Mouse (Mus musculus): Measurements from ENCODE around the gene Ckap2l. TPM values are rescaled to one million over a fixed set of nuclear protein-coding genes. Genes with fewer than 3 reads are reported as not detected.

The Ckap2l gene
- polyA plus RNA-seq, 1 experiment = 58.1 TPM

DNA sequence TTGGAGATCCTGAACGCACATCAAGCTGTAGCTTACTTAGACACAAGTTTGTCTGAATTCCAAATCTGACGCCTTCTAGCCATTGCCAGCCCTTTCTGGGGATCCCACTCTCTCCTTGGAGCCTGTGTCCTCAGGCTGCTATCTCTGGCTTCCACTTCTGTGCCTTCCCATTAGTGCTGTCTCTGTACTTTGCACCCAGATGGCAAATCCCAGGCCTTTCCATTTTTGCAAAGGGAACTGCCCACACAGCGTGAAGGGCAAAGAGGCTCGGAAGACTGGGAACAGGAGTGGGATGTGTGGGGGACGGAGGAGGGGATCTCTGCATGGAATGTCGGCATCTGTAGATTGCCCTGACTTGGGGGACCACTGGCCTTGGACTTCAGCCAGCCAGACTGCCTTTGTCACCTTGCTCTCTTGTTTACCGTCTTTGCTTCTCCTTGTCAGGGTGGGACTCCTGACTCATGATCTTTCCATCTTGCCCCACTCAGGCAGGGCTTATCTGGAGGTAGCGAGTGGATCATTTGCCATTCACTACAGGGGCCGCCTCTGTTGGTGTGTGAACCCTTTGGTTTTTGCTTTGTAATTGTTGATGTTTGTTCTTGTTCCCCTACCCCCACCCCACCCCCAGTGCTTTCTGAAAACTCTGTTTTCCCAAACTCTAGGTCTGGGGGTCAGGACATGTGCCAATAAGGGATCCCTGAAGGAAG, 56.1 kb downstream of the Ckap2l start:
- TF ChIP-seq POLR2A (IDR thresholded peaks at IDR 0.05; ENCODE audit: insufficient read depth, low read length) = no peak
- 0 out of 2 replicates have a peak, but pooled peaks have one; percentile 16 for TF ChIP-seq EP300 (IDR thresholded peaks at IDR 0.05; ENCODE audit: insufficient read depth, low read depth, low read length)
- no peak for TF ChIP-seq CTCF (IDR thresholded peaks at IDR 0.05; ENCODE audit: low read depth, low read length)
- no peak overlapping the region for H3K4me3 ChIP-seq (ENCODE audit: low read depth, low read length)
- no peaks in the 10 kb centered on the region for H3K27me3 ChIP-seq (ENCODE audit: control insufficient read depth, insufficient read depth, low read length, poor library complexity, severe bottlenecking)
- no peaks in the 10 kb centered on the region for H3K36me3 ChIP-seq (ENCODE audit: control insufficient read depth, insufficient read depth, low read length, poor library complexity, severe bottlenecking)
- H3K9me3 ChIP-seq (replicated peaks; ENCODE audit: control insufficient read depth, insufficient read depth, low read length, poor library complexity, severe bottlenecking) = no peaks in the 10 kb centered on the region
- H3K4me1 ChIP-seq (ENCODE audit: control insufficient read depth, insufficient read depth, low read length) = peaks cover 10% of the 10 kb centered on the region
- peak overlapping the region; percentile 92 for H3K27ac ChIP-seq (ENCODE audit: insufficient read depth, low read length)
- peak overlapping the region; percentile 1; the same call in 1 of the 2 replicates for H3K9ac ChIP-seq (ENCODE audit: low read depth, poor library complexity, severe bottlenecking)

DNA sequence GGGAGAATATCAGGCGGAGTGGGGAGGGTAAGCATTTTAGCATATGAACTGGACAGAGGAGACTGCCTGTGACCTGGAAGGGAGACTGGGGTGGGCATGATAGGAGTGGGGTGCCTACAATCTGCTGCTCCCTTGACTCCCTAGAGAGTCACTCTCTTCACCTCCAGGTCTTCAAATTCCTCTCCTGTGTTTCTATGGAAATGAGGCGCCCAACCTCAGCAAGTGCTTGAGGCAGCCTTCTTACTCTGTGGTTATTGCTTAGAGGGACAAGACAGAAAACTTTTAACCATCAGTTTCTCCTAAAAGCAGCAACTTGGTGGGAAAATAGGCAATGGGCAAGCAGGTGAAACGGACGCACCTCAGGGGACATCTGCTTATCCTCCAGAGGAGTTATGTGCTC, 60.5 kb downstream of the Ckap2l start:
- Histone ChIP-seq H3K9ac (ENCODE audit: low read depth, poor library complexity, severe bottlenecking) (no peak overlapping the region), H3K4me3 (ENCODE audit: low read depth, low read length) (no peak overlapping the region), H3K27ac (ENCODE audit: insufficient read depth, low read length) (peak overlapping the region; percentile 33), H3K36me3 (ENCODE audit: control insufficient read depth, insufficient read depth, low read length, poor library complexity, severe bottlenecking) (no peaks in the 10 kb centered on the region), H3K4me1 (ENCODE audit: control insufficient read depth, insufficient read depth, low read length) (peaks cover 8% of the 10 kb centered on the region), H3K27me3 (ENCODE audit: control insufficient read depth, insufficient read depth, low read length, poor library complexity, severe bottlenecking) (no peaks in the 10 kb centered on the region), H3K9me3 (replicated peaks; ENCODE audit: control insufficient read depth, insufficient read depth, low read length, poor library complexity, severe bottlenecking) (no peaks in the 10 kb centered on the region)
- TF ChIP-seq POLR2A (IDR thresholded peaks at IDR 0.05; ENCODE audit: insufficient read depth, low read length) = no peak
- no peak for TF ChIP-seq CTCF (IDR thresholded peaks at IDR 0.05; ENCODE audit: low read depth, low read length)
- no peak for TF ChIP-seq EP300 (IDR thresholded peaks at IDR 0.05; ENCODE audit: insufficient read depth, low read depth, low read length)

DNA sequence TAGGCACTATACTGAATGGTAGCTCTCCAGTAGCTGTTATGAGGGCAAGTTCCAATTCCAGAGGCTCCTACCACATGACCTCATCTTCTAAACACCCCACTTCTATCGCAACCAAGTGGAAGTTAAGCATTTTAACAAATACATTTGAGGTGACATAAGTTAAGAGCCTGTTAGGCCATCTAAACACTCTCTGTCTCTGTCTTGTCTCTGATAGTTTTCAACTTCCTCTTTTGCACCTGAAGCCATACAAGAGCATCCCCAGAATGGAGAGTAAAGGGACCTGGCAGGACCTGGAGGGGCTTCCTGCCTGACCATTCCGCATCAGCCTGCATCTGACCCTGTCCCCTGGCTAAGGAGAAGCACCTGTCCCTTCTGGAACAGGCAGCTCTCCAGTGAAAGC, 62.3 kb downstream of the Ckap2l start:
- no peaks in the 10 kb centered on the region for H3K36me3 ChIP-seq (ENCODE audit: control insufficient read depth, insufficient read depth, low read length, poor library complexity, severe bottlenecking)
- H3K4me3 ChIP-seq (ENCODE audit: low read depth, low read length) = no peak overlapping the region
- no peaks in the 10 kb centered on the region for H3K27me3 ChIP-seq (ENCODE audit: control insufficient read depth, insufficient read depth, low read length, poor library complexity, severe bottlenecking)
- peaks cover 6% of the 10 kb centered on the region for H3K4me1 ChIP-seq (ENCODE audit: control insufficient read depth, insufficient read depth, low read length)
- H3K9ac ChIP-seq (ENCODE audit: low read depth, poor library complexity, severe bottlenecking) = no peak overlapping the region
- H3K9me3 ChIP-seq (replicated peaks; ENCODE audit: control insufficient read depth, insufficient read depth, low read length, poor library complexity, severe bottlenecking) = no peaks in the 10 kb centered on the region
- no peak for TF ChIP-seq EP300 (IDR thresholded peaks at IDR 0.05; ENCODE audit: insufficient read depth, low read depth, low read length)
- no peak for TF ChIP-seq CTCF (IDR thresholded peaks at IDR 0.05; ENCODE audit: low read depth, low read length)
- no peak for TF ChIP-seq POLR2A (IDR thresholded peaks at IDR 0.05; ENCODE audit: insufficient read depth, low read length)
- no peak overlapping the region for H3K27ac ChIP-seq (ENCODE audit: insufficient read depth, low read length)

DNA sequence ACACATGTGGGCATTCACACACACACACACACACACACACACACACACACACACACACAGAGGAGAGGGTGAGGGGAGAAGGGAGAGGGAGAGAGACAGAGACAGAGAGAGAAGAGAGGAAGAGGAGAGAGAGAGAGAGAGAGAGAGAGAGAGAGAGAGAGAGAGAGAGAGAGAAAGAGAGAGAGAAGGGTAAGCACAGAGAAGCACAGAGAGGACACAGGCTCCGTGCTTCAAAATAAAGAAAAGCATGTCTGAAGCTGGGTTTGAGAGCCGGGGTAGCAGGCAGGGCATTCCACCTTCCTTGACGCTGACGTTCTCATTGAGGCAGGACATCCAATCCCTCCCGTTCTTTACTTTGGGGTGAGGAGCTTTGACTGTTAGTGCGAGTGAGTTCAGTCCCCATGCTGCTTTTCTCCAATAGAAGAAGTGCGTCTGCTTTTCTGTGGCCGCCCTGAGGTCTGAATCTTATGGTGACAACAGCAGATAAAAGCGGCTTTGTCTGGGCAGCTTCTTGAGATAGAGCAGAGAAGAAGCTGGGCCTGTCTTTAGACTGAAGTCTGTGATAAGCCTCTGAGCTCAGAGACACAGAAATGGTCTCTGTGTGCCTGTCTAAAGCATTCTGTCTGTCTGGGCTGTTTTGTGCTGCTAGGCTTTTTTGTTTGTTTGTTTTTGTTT, 63.1 kb downstream of the Ckap2l start:
- H3K27ac ChIP-seq (ENCODE audit: insufficient read depth, low read length) = no peak overlapping the region
- no peaks in the 10 kb centered on the region for H3K36me3 ChIP-seq (ENCODE audit: control insufficient read depth, insufficient read depth, low read length, poor library complexity, severe bottlenecking)
- H3K4me1 ChIP-seq (ENCODE audit: control insufficient read depth, insufficient read depth, low read length) = peaks cover 6% of the 10 kb centered on the region
- no peaks in the 10 kb centered on the region for H3K9me3 ChIP-seq (replicated peaks; ENCODE audit: control insufficient read depth, insufficient read depth, low read length, poor library complexity, severe bottlenecking)
- H3K27me3 ChIP-seq (ENCODE audit: control insufficient read depth, insufficient read depth, low read length, poor library complexity, severe bottlenecking) = no peaks in the 10 kb centered on the region
- H3K9ac ChIP-seq (ENCODE audit: low read depth, poor library complexity, severe bottlenecking) = no peak overlapping the region
- TF ChIP-seq POLR2A (IDR thresholded peaks at IDR 0.05; ENCODE audit: insufficient read depth, low read length) (no peak), EP300 (IDR thresholded peaks at IDR 0.05; ENCODE audit: insufficient read depth, low read depth, low read length) (no peak), CTCF (IDR thresholded peaks at IDR 0.05; ENCODE audit: low read depth, low read length) (no peak)
- H3K4me3 ChIP-seq (ENCODE audit: low read depth, low read length) = no peak overlapping the region

DNA sequence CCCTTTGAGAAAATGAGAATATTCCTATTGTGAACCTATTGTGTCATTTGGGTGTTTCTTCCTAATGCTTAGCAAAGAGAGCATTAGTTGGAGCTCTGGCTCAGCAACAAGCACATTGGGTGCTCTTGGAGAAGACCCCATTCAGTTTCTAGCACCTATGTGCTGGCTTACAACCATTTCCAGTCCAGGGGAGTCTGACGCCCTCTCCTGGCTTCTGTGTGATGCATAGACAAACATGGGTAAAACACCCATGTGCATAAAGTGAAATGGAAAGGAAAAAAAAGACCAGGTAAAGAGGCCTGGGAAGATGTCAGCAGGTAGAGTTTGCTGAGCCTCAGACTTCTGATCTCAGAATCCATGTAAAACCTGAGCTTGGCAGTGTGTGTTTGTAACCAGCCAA, 63.8 kb downstream of the Ckap2l start:
- Histone ChIP-seq H3K4me3 (ENCODE audit: low read depth, low read length) (no peak overlapping the region), H3K27ac (ENCODE audit: insufficient read depth, low read length) (no peak overlapping the region), H3K9ac (ENCODE audit: low read depth, poor library complexity, severe bottlenecking) (no peak overlapping the region), H3K36me3 (ENCODE audit: control insufficient read depth, insufficient read depth, low read length, poor library complexity, severe bottlenecking) (no peaks in the 10 kb centered on the region), H3K27me3 (ENCODE audit: control insufficient read depth, insufficient read depth, low read length, poor library complexity, severe bottlenecking) (no peaks in the 10 kb centered on the region), H3K4me1 (ENCODE audit: control insufficient read depth, insufficient read depth, low read length) (peaks cover 6% of the 10 kb centered on the region), H3K9me3 (replicated peaks; ENCODE audit: control insufficient read depth, insufficient read depth, low read length, poor library complexity, severe bottlenecking) (no peaks in the 10 kb centered on the region)
- TF ChIP-seq CTCF (IDR thresholded peaks at IDR 0.05; ENCODE audit: low read depth, low read length) = peak; percentile 16
- no peak for TF ChIP-seq EP300 (IDR thresholded peaks at IDR 0.05; ENCODE audit: insufficient read depth, low read depth, low read length)

GRCm38 (mm10) chr2:129232484-129232883, 64.5 kb downstream of the Ckap2l start:
- H3K4me1 ChIP-seq (ENCODE audit: control insufficient read depth, insufficient read depth, low read length) = peaks cover 6% of the 10 kb centered on the region
- H3K4me3 ChIP-seq (ENCODE audit: low read depth, low read length) = no peak overlapping the region
- H3K9me3 ChIP-seq (replicated peaks; ENCODE audit: control insufficient read depth, insufficient read depth, low read length, poor library complexity, severe bottlenecking) = no peaks in the 10 kb centered on the region
- no peaks in the 10 kb centered on the region for H3K36me3 ChIP-seq (ENCODE audit: control insufficient read depth, insufficient read depth, low read length, poor library complexity, severe bottlenecking)
- no peak overlapping the region for H3K9ac ChIP-seq (ENCODE audit: low read depth, poor library complexity, severe bottlenecking)
- no peak for TF ChIP-seq CTCF (IDR thresholded peaks at IDR 0.05; ENCODE audit: low read depth, low read length)
- TF ChIP-seq POLR2A (IDR thresholded peaks at IDR 0.05; ENCODE audit: insufficient read depth, low read length) = no peak
- TF ChIP-seq EP300 (IDR thresholded peaks at IDR 0.05; ENCODE audit: insufficient read depth, low read depth, low read length) = no peak
- H3K27me3 ChIP-seq (ENCODE audit: control insufficient read depth, insufficient read depth, low read length, poor library complexity, severe bottlenecking) = no peaks in the 10 kb centered on the region
- no peak overlapping the region for H3K27ac ChIP-seq (ENCODE audit: insufficient read depth, low read length)
